Mouse (Mus musculus) brain, embryonic 14.5 days (tissue): ENCODE results near the gene Gab1.

Source experiments
- CTCF ChIP-seq: fragments of 200-500 bp; IDR thresholded peaks from 2 replicates; pipeline ENCODE4 v1.5.1; 2012; ENCODE audit warnings: inconsistent platforms, mild to moderate bottlenecking, moderate library complexity, borderline replicate concordance; ENCODE audit not compliant: insufficient read depth, insufficient read length; ENCODE audit errors: extremely low read depth
- POLR2A ChIP-seq: fragments of 200-500 bp; IDR thresholded peaks from 2 replicates; pipeline ENCODE4 v1.6.1; 2012; ENCODE audit warnings: mild to moderate bottlenecking, inconsistent platforms, borderline replicate concordance; ENCODE audit not compliant: poor library complexity, insufficient read depth, insufficient read length, severe bottlenecking; ENCODE audit errors: extremely low read depth

DNA sequence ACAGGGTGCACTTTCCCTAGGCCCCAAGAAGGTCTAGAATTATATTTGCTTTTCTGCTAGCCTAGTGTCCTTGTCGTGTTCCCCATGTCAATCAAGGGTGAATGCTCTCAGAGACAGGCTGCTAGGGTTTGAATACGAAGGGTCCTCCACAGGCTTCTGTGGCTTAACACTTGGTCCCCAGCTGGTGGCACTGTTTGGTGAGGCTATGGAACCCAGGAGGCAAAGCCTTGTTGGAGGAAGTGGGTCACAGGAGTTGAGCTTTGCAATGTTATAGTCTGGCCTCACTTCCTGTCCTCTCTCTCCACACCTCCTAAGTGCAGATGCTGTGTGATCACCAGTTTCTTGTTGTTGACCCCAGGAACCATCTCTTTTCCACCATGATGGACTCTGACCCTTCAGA is 63.3 kb downstream of the Gab1 start:
- TF ChIP-seq POLR2A = no peak
- TF ChIP-seq CTCF = no peak
